Mouse (Mus musculus) heart, embryonic 15.5 days (tissue): ENCODE measurements around the gene C1qtnf6. TPM values are rescaled to one million over a fixed set of nuclear protein-coding genes. Genes with fewer than 3 reads are reported as not detected.
A peak's percentile ranks its signal among the peaks of the same experiment; 100 is the strongest.

ENCODE experiments used
- ATAC-seq: fragments of 200-750 bp; cut with Nextera tagmentation; replicated peaks from 2 replicates; pipeline ENCODE4 v1.8.0; 2017; ENCODE audit warnings: low read depth, moderate TSS enrichment; ENCODE audit not compliant: insufficient number of reproducible peaks, insufficient read depth, low FRiP score
- H3K27ac ChIP-seq: fragments of 300-500 bp; sonication (generic); 2 replicates; pipeline ENCODE4 v1.5.1; 2015; ENCODE audit warnings: mild to moderate bottlenecking, inconsistent platforms
- H3K27me3 ChIP-seq: fragments of 300-500 bp; sonication (generic); 2 replicates; pipeline ENCODE4 v1.6.1; 2015; ENCODE audit warnings: inconsistent platforms
- H3K36me3 ChIP-seq: fragments of 300-500 bp; sonication (generic); 2 replicates; pipeline ENCODE4 v1.6.1; 2015; ENCODE audit warnings: mild to moderate bottlenecking, inconsistent platforms
- H3K4me1 ChIP-seq: fragments of 300-500 bp; sonication (generic); replicated peaks from 2 replicates; pipeline ENCODE4 v1.6.1; 2015; ENCODE audit warnings: inconsistent platforms
- H3K4me2 ChIP-seq: fragments of 300-500 bp; sonication (generic); 2 replicates; pipeline ENCODE4 v1.6.1; 2015; ENCODE audit warnings: inconsistent platforms, mild to moderate bottlenecking, moderate library complexity
- H3K4me3 ChIP-seq: fragments of 300-500 bp; sonication (generic); 2 replicates; pipeline ENCODE4 v1.5.1; 2015; ENCODE audit warnings: mild to moderate bottlenecking, inconsistent platforms
- H3K9ac ChIP-seq: fragments of 300-500 bp; sonication (generic); 2 replicates; pipeline ENCODE4 v1.6.1; 2015; ENCODE audit warnings: mild to moderate bottlenecking, inconsistent platforms
- H3K9me3 ChIP-seq: fragments of 300-500 bp; sonication (generic); replicated peaks from 2 replicates; pipeline ENCODE4 v1.6.1; 2016; ENCODE audit warnings: inconsistent platforms
- WGBS: fragments of 180-500 bp; shearing (Covaris S2); methylation state at CpG from one replicate; pipeline ENCODE4 v1.1.7; 2015; ENCODE audit warnings: mixed read lengths; 5-methylcytosine and 5-hydroxymethylcytosine counted together
- polyA plus RNA-seq: library from polyadenylated mRNA; unstranded; fragments of >200 nt; fragmentation: Nextera tagmentation; extraction: Ambion mirVana; gene quantifications from 2 replicates; pipeline ENCODE4 v1.2.1, GENCODE M21; 2015

C1qtnf6 gene
- polyA plus RNA-seq, 1 experiment from 2014 or later, result 28.9 TPM

GRCm38 (mm10) chr15:78511951-78512350 lies 19.3 kb downstream of the C1qtnf6 start:
- ATAC-seq, result no peak
- Histone ChIP-seq H3K4me1 (peaks cover 19% of the 10 kb centered on the region), H3K4me3 (no peak overlapping the region), H3K9me3 (no peaks in the 10 kb centered on the region), H3K27me3 (no peaks in the 10 kb centered on the region), H3K4me2 (no peak overlapping the region), H3K36me3 (no peaks in the 10 kb centered on the region), H3K27ac (no peak overlapping the region), H3K9ac (no peak overlapping the region)
- WGBS, result 80% methylated on average over 7 of the region's 7 CpGs

- H3K27me3 ChIP-seq, result no peaks in the 10 kb centered on the region
- no peak for ATAC-seq
- no peak overlapping the region for H3K4me3 ChIP-seq
- H3K27ac ChIP-seq, result 0 out of 2 replicates have a peak overlapping the region, but pooled peaks have one; percentile 18
- 73% methylated on average over 6 of the region's 6 CpGs for WGBS
- no peaks in the 10 kb centered on the region for H3K36me3 ChIP-seq
- no peak overlapping the region for H3K4me2 ChIP-seq
- H3K9me3 ChIP-seq, result no peaks in the 10 kb centered on the region
- H3K4me1 ChIP-seq, result peaks cover 19% of the 10 kb centered on the region
- H3K9ac ChIP-seq, result no peak overlapping the region
Measured at GRCm38 (mm10) chr15:78510736-78511135, 20.5 kb downstream of the C1qtnf6 start.

GRCm38 (mm10) chr15:78510121-78510576 lies 21.1 kb downstream of the C1qtnf6 start:
- ATAC-seq, result no peak
- no peaks in the 10 kb centered on the region for H3K36me3 ChIP-seq
- H3K9me3 ChIP-seq, result no peaks in the 10 kb centered on the region
- H3K4me1 ChIP-seq, result peaks cover 19% of the 10 kb centered on the region
- no peak overlapping the region for H3K27ac ChIP-seq
- no peaks in the 10 kb centered on the region for H3K27me3 ChIP-seq
- H3K9ac ChIP-seq, result no peak overlapping the region
- WGBS, result 55% methylated on average over 8 of the region's 8 CpGs
- H3K4me3 ChIP-seq, result no peak overlapping the region
- H3K4me2 ChIP-seq, result 0 out of 2 replicates have a peak overlapping the region, but pooled peaks have one; percentile 16

GRCm38 (mm10) chr15:78509297-78509899 lies 21.8 kb downstream of the C1qtnf6 start:
- H3K9me3 ChIP-seq, result 0 out of 2 replicates have a peak, but pooled peaks cover 1% of the 10 kb centered on the region
- no peaks in the 10 kb centered on the region for H3K36me3 ChIP-seq
- no peaks in the 10 kb centered on the region for H3K27me3 ChIP-seq
- 0 out of 2 replicates have a peak overlapping the region, but pooled peaks have one; percentile 4 for H3K27ac ChIP-seq
- 0 out of 2 replicates have a peak overlapping the region, but pooled peaks have one; percentile 16 for H3K4me2 ChIP-seq
- no peak overlapping the region for H3K9ac ChIP-seq
- 55% methylated on average over 12 of the region's 12 CpGs for WGBS
- ATAC-seq, result no peak; the same call in 1 of the 2 replicates
- H3K4me1 ChIP-seq, result peaks cover 16% of the 10 kb centered on the region
- H3K4me3 ChIP-seq, result no peak overlapping the region

- Histone ChIP-seq H3K9ac (no peak overlapping the region), H3K27me3 (no peaks in the 10 kb centered on the region), H3K4me1 (peaks cover 20% of the 10 kb centered on the region), H3K27ac (no peak overlapping the region), H3K36me3 (no peaks in the 10 kb centered on the region), H3K9me3 (0 out of 2 replicates have a peak, but pooled peaks cover 3% of the 10 kb centered on the region), H3K4me3 (no peak overlapping the region), H3K4me2 (no peak overlapping the region)
- no peak for ATAC-seq
- 45% methylated on average over 7 of the region's 7 CpGs for WGBS
Measured at GRCm38 (mm10) chr15:78508443-78508842, 22.8 kb downstream of the C1qtnf6 start.

GRCm38 (mm10) chr15:78505541-78505940 lies 25.7 kb downstream of the C1qtnf6 start:
- no peak overlapping the region for H3K9ac ChIP-seq
- H3K27ac ChIP-seq, result no peak overlapping the region
- no peaks in the 10 kb centered on the region for H3K36me3 ChIP-seq
- no peak overlapping the region for H3K4me3 ChIP-seq
- 63% methylated on average over 3 of the region's 3 CpGs for WGBS
- H3K4me2 ChIP-seq, result no peak overlapping the region
- no peak for ATAC-seq
- H3K27me3 ChIP-seq, result no peaks in the 10 kb centered on the region
- H3K4me1 ChIP-seq, result peaks cover 18% of the 10 kb centered on the region
- 0 out of 2 replicates have a peak, but pooled peaks cover 3% of the 10 kb centered on the region for H3K9me3 ChIP-seq

- 88% methylated on average over 5 of the region's 5 CpGs for WGBS
- peaks cover 11% of the 10 kb centered on the region for H3K4me1 ChIP-seq
- no peaks in the 10 kb centered on the region for H3K27me3 ChIP-seq
- no peak for ATAC-seq
- H3K9me3 ChIP-seq, result 0 out of 2 replicates have a peak, but pooled peaks cover 3% of the 10 kb centered on the region
- H3K4me2 ChIP-seq, result no peak overlapping the region
- no peaks in the 10 kb centered on the region for H3K36me3 ChIP-seq
- no peak overlapping the region for H3K4me3 ChIP-seq
- H3K9ac ChIP-seq, result no peak overlapping the region
- H3K27ac ChIP-seq, result no peak overlapping the region
Measured at GRCm38 (mm10) chr15:78504816-78505215, 26.4 kb downstream of the C1qtnf6 start.

- 75% methylated on average over 1 of the region's 1 CpGs for WGBS
- no peak overlapping the region for H3K4me2 ChIP-seq
- no peaks in the 10 kb centered on the region for H3K27me3 ChIP-seq
- H3K4me3 ChIP-seq, result no peak overlapping the region
- no peak overlapping the region for H3K9ac ChIP-seq
- 0 out of 2 replicates have a peak, but pooled peaks cover 3% of the 10 kb centered on the region for H3K9me3 ChIP-seq
- H3K27ac ChIP-seq, result no peak overlapping the region
- H3K4me1 ChIP-seq, result peaks cover 7% of the 10 kb centered on the region; the same call in 1 of the 2 replicates
- no peaks in the 10 kb centered on the region for H3K36me3 ChIP-seq
- ATAC-seq, result no peak
Measured at GRCm38 (mm10) chr15:78504013-78504412, 27.2 kb downstream of the C1qtnf6 start.

GRCm38 (mm10) chr15:78502437-78503132 lies 28.6 kb downstream of the C1qtnf6 start:
- no peak overlapping the region for H3K9ac ChIP-seq
- no peak overlapping the region for H3K4me2 ChIP-seq
- H3K27me3 ChIP-seq, result no peaks in the 10 kb centered on the region
- H3K4me3 ChIP-seq, result no peak overlapping the region
- ATAC-seq, result no peak
- 78% methylated on average over 18 of the region's 18 CpGs for WGBS
- H3K36me3 ChIP-seq, result no peaks in the 10 kb centered on the region
- H3K27ac ChIP-seq, result no peak overlapping the region
- peaks cover 4% of the 10 kb centered on the region; the same call in 1 of the 2 replicates for H3K4me1 ChIP-seq
- 0 out of 2 replicates have a peak, but pooled peaks cover 3% of the 10 kb centered on the region for H3K9me3 ChIP-seq

- Histone ChIP-seq H3K9ac (no peak within 1 kb of the TSS), H3K4me3 (no peak within 1 kb of the TSS), H3K27ac (no peak within 1 kb of the TSS), H3K9me3 (no peaks in the 10 kb centered on the region), H3K4me2 (no peak within 1 kb of the TSS), H3K27me3 (no peaks in the 10 kb centered on the region), H3K36me3 (no peaks in the 10 kb centered on the region), H3K4me1 (no peaks in the 10 kb centered on the region)
- no peak for ATAC-seq
- WGBS, result 84% methylated on average over 11 of the region's 11 CpGs
Measured at GRCm38 (mm10) chr15:78494968-78495406, 36.2 kb downstream of the C1qtnf6 start, which contains the start of gene Il2rb. Il2rb (minus strand) TSS chr15:78495271.

GRCm38 (mm10) chr15:78493401-78494010 lies 37.7 kb downstream of the C1qtnf6 start:
- ATAC-seq, result no peak
- WGBS, result 73% methylated on average over 10 of the region's 10 CpGs
- H3K9ac ChIP-seq, result no peak overlapping the region

More at GRCm38 (mm10) chr15:78493401-78494010, 37.7 kb downstream of the C1qtnf6 start:
- Histone ChIP-seq H3K4me3 (no peak overlapping the region), H3K27me3 (no peaks in the 10 kb centered on the region), H3K9me3 (no peaks in the 10 kb centered on the region), H3K4me2 (no peak overlapping the region), H3K36me3 (no peaks in the 10 kb centered on the region), H3K4me1 (no peaks in the 10 kb centered on the region), H3K27ac (no peak overlapping the region)
